Mouse (Mus musculus): Measurements from ENCODE around the gene Zfp365. TPM values are rescaled to one million over a fixed set of nuclear protein-coding genes. Genes with fewer than 3 reads are reported as not detected.

Zfp365 gene
- polyA plus RNA-seq, 1 experiment from 2014 or later = 2.0 TPM

GRCm38 (mm10) chr10:67924030-67924429, 11.6 kb upstream of the Zfp365 start:
- H3K27ac ChIP-seq = no peak overlapping the region
- no peaks in the 10 kb centered on the region for H3K36me3 ChIP-seq
- no peaks in the 10 kb centered on the region for H3K4me1 ChIP-seq (replicated peaks)
- 0 out of 2 replicates have a peak, but pooled peaks cover 7% of the 10 kb centered on the region for H3K9me3 ChIP-seq
- no peaks in the 10 kb centered on the region for H3K27me3 ChIP-seq (ENCODE audit: insufficient read depth, poor library complexity, severe bottlenecking)
- no peak for DNase-seq (ENCODE audit: low spot score)
- WGBS = 56% methylated on average over 7 of the region's 7 CpGs
- no peak overlapping the region for H3K4me3 ChIP-seq

DNA sequence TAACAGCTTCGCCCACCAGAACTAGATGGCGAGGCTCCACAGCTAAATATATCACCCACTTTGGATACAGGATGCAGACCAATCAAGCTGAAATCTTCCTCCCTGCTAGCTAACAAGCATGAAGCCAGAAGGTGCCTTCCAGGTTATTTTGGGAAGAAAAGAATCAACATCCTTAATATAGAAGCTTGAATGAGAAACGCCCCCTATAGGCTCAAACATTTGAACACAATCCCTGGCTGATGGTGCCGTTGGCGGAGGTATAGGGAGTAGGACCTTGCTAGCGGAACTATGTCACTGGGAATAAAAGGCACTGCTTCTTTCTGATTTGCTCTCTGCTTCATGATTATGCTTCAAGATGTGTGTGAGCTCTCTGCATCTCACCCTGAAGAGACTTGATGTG, 9.3 kb upstream of the Zfp365 start:
- no peak for DNase-seq (ENCODE audit: low spot score)
- Histone ChIP-seq H3K27me3 (ENCODE audit: insufficient read depth, poor library complexity, severe bottlenecking) (no peaks in the 10 kb centered on the region), H3K36me3 (no peaks in the 10 kb centered on the region), H3K4me3 (no peak overlapping the region), H3K9me3 (0 out of 2 replicates have a peak, but pooled peaks cover 7% of the 10 kb centered on the region), H3K4me1 (replicated peaks) (no peaks in the 10 kb centered on the region), H3K27ac (no peak overlapping the region)
- WGBS = 88% methylated on average over 6 of the region's 6 CpGs

DNA sequence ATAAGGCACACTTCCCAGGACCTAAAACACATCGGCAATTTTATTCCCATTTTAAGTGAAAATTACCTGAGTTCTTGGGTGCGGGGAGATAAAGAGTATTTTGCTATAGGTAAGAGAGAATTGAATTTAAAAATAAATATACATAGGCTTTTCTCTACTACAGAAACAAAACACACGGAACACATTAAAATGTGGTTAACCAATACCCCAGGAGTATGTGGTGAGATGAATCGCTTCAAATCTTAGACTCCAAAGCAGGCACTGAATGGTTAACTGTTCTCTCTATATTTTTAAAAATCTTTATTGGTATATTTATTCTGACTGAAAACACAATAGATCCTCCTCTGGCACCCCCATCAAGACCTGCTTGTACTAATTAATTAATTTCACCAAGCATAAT, 7.2 kb upstream of the Zfp365 start:
- 94% methylated on average over 4 of the region's 4 CpGs for WGBS
- Histone ChIP-seq H3K4me3 (no peak overlapping the region), H3K27ac (no peak overlapping the region), H3K4me1 (replicated peaks) (no peaks in the 10 kb centered on the region), H3K27me3 (ENCODE audit: insufficient read depth, poor library complexity, severe bottlenecking) (no peaks in the 10 kb centered on the region), H3K9me3 (0 out of 2 replicates have a peak, but pooled peaks cover 7% of the 10 kb centered on the region), H3K36me3 (no peaks in the 10 kb centered on the region)
- no peak for DNase-seq (ENCODE audit: low spot score)

DNA sequence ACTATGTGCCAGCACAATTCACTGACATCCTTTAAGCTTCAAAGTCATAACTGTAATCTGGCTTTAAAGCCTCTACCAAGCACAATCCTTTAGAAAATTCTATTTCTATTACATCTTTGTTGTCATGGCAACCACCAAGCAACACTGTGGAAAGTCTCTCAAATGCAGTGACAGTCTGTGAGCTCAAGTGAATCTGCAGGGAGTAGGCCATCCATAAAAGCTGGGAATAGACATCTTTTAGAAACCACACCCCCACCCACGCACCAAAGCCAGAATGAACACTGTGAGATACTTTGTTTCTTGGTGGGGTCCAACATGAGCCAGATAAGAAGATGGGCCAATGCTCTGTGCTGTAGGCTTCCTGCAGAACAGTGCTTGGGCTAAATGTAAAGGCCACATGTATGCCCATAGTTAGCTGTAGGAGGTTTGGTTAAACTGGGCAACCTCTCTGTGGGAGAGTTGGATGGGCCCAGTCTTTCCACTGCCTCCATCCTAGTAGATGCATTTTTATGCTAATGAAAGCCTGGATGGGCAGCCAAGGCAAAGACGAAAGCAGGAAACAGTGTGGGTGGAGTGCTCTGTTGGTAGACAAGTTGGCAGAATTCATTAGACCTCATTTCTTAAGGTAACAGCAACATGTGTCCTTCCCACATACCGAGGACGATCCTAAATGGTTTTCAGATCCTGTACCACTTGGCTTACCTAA, 5.9 kb upstream of the Zfp365 start:
- H3K36me3 ChIP-seq = no peaks in the 10 kb centered on the region
- no peak for DNase-seq (ENCODE audit: low spot score)
- H3K4me1 ChIP-seq (replicated peaks) = no peaks in the 10 kb centered on the region
- WGBS = 77% methylated on average over 4 of the region's 4 CpGs
- H3K9me3 ChIP-seq = no peaks in the 10 kb centered on the region
- peaks cover 2% of the 10 kb centered on the region; the same call in 1 of the 2 replicates for H3K27me3 ChIP-seq (ENCODE audit: insufficient read depth, poor library complexity, severe bottlenecking)
- no peak overlapping the region for H3K4me3 ChIP-seq
- H3K27ac ChIP-seq = no peak overlapping the region

GRCm38 (mm10) chr10:67917356-67917755, 4.9 kb upstream of the Zfp365 start:
- Histone ChIP-seq H3K36me3 (no peaks in the 10 kb centered on the region), H3K4me3 (no peak overlapping the region), H3K27me3 (ENCODE audit: insufficient read depth, poor library complexity, severe bottlenecking) (peaks cover 5% of the 10 kb centered on the region; the same call in 1 of the 2 replicates), H3K9me3 (no peaks in the 10 kb centered on the region), H3K4me1 (replicated peaks) (peaks cover 5% of the 10 kb centered on the region; the same call in 1 of the 2 replicates), H3K27ac (no peak overlapping the region)
- WGBS = 60% methylated on average over 7 of the region's 7 CpGs
- DNase-seq (ENCODE audit: low spot score) = no peak

GRCm38 (mm10) chr10:67911447-67912336, 770 bp downstream of the Zfp365 start:
- Histone ChIP-seq H3K36me3 (0 out of 2 replicates have a peak, but pooled peaks cover 8% of the 10 kb centered on the region), H3K27me3 (ENCODE audit: insufficient read depth, poor library complexity, severe bottlenecking) (peaks cover 32% of the 10 kb centered on the region), H3K27ac (peak overlapping the region; percentile 86), H3K4me1 (replicated peaks) (peaks cover 16% of the 10 kb centered on the region), H3K4me3 (peak overlapping the region; percentile 81), H3K9me3 (no peaks in the 10 kb centered on the region)
- peak; percentile 11 for DNase-seq (ENCODE audit: low spot score)
- WGBS = 20% methylated on average over 33 of the region's 33 CpGs

GRCm38 (mm10) chr10:67907931-67908330, 4.5 kb downstream of the Zfp365 start:
- peaks cover 31% of the 10 kb centered on the region for H3K27me3 ChIP-seq (ENCODE audit: insufficient read depth, poor library complexity, severe bottlenecking)
- no peak for DNase-seq (ENCODE audit: low spot score)
- 97% methylated on average over 4 of the region's 4 CpGs for WGBS

DNA sequence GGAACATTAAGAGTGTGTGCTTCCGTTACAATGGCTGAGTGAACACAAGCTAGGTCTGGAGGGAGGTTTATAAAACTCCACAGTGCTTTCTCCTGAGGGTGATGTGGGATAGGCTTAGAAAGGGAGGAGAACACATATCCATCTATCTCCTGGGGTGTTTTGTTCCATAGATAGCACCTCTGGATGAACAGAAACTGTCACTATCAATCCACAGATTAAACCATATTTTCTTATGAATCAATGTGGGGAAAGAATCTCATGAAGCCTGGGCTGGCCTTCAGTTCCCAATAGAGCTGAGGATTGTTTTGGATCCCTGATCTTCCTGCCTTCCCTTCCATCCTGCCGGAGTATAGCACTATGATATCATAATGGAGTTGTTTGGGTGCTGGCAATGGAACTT, 5.5 kb downstream of the Zfp365 start:
- no peaks in the 10 kb centered on the region for H3K9me3 ChIP-seq
- H3K27ac ChIP-seq = no peak overlapping the region
- 94% methylated on average over 2 of the region's 2 CpGs for WGBS
- H3K36me3 ChIP-seq = 0 out of 2 replicates have a peak, but pooled peaks cover 8% of the 10 kb centered on the region
- peaks cover 33% of the 10 kb centered on the region for H3K27me3 ChIP-seq (ENCODE audit: insufficient read depth, poor library complexity, severe bottlenecking)
- no peak overlapping the region for H3K4me3 ChIP-seq
- H3K4me1 ChIP-seq (replicated peaks) = peaks cover 6% of the 10 kb centered on the region
- no peak for DNase-seq (ENCODE audit: low spot score)

More at GRCm38 (mm10) chr10:67907931-67908330, 4.5 kb downstream of the Zfp365 start:
- peaks cover 16% of the 10 kb centered on the region for H3K4me1 ChIP-seq (replicated peaks)
- no peaks in the 10 kb centered on the region for H3K9me3 ChIP-seq
- 0 out of 2 replicates have a peak, but pooled peaks cover 8% of the 10 kb centered on the region for H3K36me3 ChIP-seq
- no peak overlapping the region for H3K4me3 ChIP-seq
- no peak overlapping the region for H3K27ac ChIP-seq

- no peaks in the 10 kb centered on the region for H3K9me3 ChIP-seq
- no peaks in the 10 kb centered on the region for H3K4me1 ChIP-seq (replicated peaks)
- no peak overlapping the region for H3K4me3 ChIP-seq
- 85% methylated on average over 4 of the region's 4 CpGs for WGBS
- H3K27ac ChIP-seq = no peak overlapping the region
- DNase-seq (ENCODE audit: low spot score) = no peak
- H3K36me3 ChIP-seq = 0 out of 2 replicates have a peak, but pooled peaks cover 8% of the 10 kb centered on the region
- peaks cover 24% of the 10 kb centered on the region for H3K27me3 ChIP-seq (ENCODE audit: insufficient read depth, poor library complexity, severe bottlenecking)
These were observed 6.4 kb downstream of the Zfp365 start for GRCm38 (mm10) chr10:67906063-67906462.

DNA sequence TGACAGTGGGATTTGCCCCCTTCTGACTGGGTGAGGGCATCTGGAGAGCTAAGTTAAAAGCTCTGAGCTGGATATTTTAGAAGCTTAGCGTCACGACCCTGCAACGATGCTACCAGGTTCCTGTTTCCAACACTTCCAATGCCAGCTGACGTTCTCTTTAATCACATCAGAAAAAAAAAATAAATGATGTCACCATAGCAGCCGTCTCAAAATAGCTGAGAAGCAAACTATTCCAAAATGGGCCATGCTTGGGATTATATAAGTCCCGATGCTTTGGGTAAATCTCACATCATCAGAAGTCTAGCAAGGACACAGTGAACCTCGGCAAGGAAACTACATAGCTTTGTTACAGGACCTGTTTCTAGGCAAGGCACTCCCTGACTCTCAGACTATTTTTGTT, 9.1 kb downstream of the Zfp365 start:
- 86% methylated on average over 7 of the region's 7 CpGs for WGBS
- peaks cover 7% of the 10 kb centered on the region for H3K27me3 ChIP-seq (ENCODE audit: insufficient read depth, poor library complexity, severe bottlenecking)
- no peaks in the 10 kb centered on the region for H3K9me3 ChIP-seq

DNA sequence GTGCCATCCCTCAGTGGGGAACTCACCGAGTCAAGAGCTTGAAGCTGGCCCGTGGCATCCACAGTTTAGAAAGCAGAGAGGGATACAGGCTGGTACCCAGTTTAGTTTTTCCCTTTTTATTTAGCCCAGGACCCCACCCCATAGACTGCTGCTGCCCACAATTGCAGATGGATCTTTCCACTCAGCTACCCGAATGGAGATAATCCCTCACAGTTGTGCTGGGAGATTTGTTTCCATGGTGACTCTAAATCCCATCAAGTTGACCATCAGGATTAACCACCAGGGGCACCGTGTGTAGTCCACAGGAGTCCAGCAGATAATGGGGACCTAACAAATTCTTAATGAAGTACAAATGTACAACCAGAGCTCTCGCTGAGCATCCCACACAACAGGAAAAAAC, 11.3 kb downstream of the Zfp365 start:
- Histone ChIP-seq H3K4me3 (no peak overlapping the region), H3K36me3 (no peaks in the 10 kb centered on the region), H3K27ac (no peak overlapping the region), H3K4me1 (replicated peaks) (no peaks in the 10 kb centered on the region), H3K9me3 (no peaks in the 10 kb centered on the region), H3K27me3 (ENCODE audit: insufficient read depth, poor library complexity, severe bottlenecking) (peaks cover 19% of the 10 kb centered on the region)
- DNase-seq (ENCODE audit: low spot score) = no peak
- WGBS = 33% methylated on average over 5 of the region's 5 CpGs

More for the DNA sequence above, 9.1 kb downstream of the Zfp365 start:
- Histone ChIP-seq H3K36me3 (no peaks in the 10 kb centered on the region), H3K27ac (no peak overlapping the region), H3K4me1 (replicated peaks) (no peaks in the 10 kb centered on the region), H3K4me3 (no peak overlapping the region)
- no peak for DNase-seq (ENCODE audit: low spot score)

DNA sequence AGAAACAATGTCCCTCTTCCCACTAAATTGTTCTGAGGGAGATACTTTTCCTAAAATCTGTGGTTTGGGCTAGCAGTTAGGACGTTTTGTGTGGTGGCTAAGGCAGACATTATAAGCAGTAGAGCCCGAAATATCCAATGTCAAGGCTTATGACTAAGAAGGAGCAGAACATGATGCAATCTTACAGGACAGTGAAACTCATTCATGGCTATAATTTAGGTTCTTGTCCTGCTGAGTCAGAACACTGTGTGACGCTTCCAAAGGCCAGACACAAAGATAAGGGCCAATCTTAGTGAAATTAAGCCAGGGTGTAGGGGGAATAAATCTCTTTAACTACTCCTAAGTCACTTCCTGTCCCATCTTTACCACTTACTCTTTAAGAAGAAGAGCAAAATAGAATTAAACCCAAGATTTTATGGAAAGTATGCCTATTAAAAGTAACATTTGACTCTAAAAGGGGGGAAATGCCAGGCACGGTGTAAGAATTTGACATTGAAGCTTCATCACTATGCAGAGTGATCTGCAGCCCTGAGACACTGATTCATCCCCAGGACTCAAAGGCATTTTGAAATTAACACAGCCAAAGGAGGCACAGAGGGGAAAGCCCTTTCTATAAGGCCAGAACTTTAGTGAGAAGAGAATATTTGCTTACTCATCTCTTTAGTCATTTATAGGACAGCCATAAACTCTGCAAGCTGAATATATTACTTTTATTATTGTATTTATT, 13.3 kb downstream of the Zfp365 start:
- H3K4me1 ChIP-seq (replicated peaks) = no peaks in the 10 kb centered on the region
- no peak overlapping the region for H3K4me3 ChIP-seq
- H3K27me3 ChIP-seq (ENCODE audit: insufficient read depth, poor library complexity, severe bottlenecking) = peaks cover 19% of the 10 kb centered on the region
- WGBS = 82% methylated on average over 4 of the region's 4 CpGs
- DNase-seq (ENCODE audit: low spot score) = no peak
- H3K9me3 ChIP-seq = no peaks in the 10 kb centered on the region
- no peaks in the 10 kb centered on the region for H3K36me3 ChIP-seq
- H3K27ac ChIP-seq = no peak overlapping the region

All from hindbrain, embryonic 10.5 days (tissue).